Mouse (Mus musculus): Measurements from ENCODE around the gene Bnc1. TPM values are rescaled to one million over a fixed set of nuclear protein-coding genes. Genes with fewer than 3 reads are reported as not detected.

The Bnc1 gene
- 8.2 TPM for polyA plus RNA-seq (2014; fragmentation: Illumina TruSeq; extraction: RNeasy Lipid Tissue Mini Kit (QIAGEN cat#74804))

GRCm38 (mm10) chr7:81992131-81993061 is at the start of gene Bnc1:
Gene Bnc1, minus strand, starts transcription at chr7:81992292.

DNA sequence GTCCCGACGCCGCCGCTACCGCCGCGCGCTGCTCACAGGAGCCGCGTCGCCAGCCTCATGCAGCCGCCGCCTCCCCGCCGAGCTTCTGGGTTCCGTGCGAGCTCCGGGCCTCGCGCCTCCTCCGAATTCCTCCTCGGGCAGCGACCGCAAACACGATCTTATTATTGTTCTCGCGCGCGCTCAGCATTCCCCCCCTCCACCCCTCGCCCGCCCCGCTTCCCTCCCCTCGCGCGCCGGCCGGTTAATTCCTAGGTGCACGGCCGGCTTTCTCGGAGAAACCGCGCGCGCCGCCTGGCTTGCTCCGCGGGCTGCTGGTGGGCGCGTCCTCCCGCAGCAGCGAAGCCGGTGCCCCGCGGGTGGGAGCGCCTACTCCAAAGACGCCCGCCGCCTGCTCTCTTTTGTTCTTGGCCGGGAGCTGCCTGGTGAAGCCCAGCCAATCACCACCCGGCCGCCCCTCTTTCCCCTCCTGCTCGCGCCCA is 57.8 kb downstream of the Bnc1 start, which contains the start of gene Hdgfl3:
Gene Hdgfl3 (minus strand): TSS at position 207 of the 479 bp plus-strand sequence.

Other genes with a start within 250 kb of the Bnc1 start
- gene Ramac, start 229.4 kb downstream of the Bnc1 start, polyA plus RNA-seq (2014; fragmentation: Illumina TruSeq; extraction: RNeasy Lipid Tissue Mini Kit (QIAGEN cat#74804)): 223 TPM
- 6.2 TPM for gene 3110040N11Rik, start 202.8 kb downstream of the Bnc1 start, polyA plus RNA-seq (2014; fragmentation: Illumina TruSeq; extraction: RNeasy Lipid Tissue Mini Kit (QIAGEN cat#74804))
- 392 TPM for gene Btbd1, start 162.9 kb downstream of the Bnc1 start, polyA plus RNA-seq (2014; fragmentation: Illumina TruSeq; extraction: RNeasy Lipid Tissue Mini Kit (QIAGEN cat#74804))
- gene Gm10160, start 136.5 kb downstream of the Bnc1 start, polyA plus RNA-seq (2014; fragmentation: Illumina TruSeq; extraction: RNeasy Lipid Tissue Mini Kit (QIAGEN cat#74804)): not detected
- gene Tm6sf1, start 133.3 kb downstream of the Bnc1 start, polyA plus RNA-seq (2014; fragmentation: Illumina TruSeq; extraction: RNeasy Lipid Tissue Mini Kit (QIAGEN cat#74804)): 39.1 TPM
- 89.7 TPM for gene Hdgfl3, start 57.8 kb downstream of the Bnc1 start, polyA plus RNA-seq (2014; fragmentation: Illumina TruSeq; extraction: RNeasy Lipid Tissue Mini Kit (QIAGEN cat#74804))
- 3.0 TPM for gene Sh3gl3, start 181.5 kb upstream of the Bnc1 start, polyA plus RNA-seq (2014; fragmentation: Illumina TruSeq; extraction: RNeasy Lipid Tissue Mini Kit (QIAGEN cat#74804))

Measured in ovary, adult 10 weeks (tissue).